Mouse (Mus musculus): ENCODE results near the gene Tbx3.

GRCm38 (mm10) chr5:119628746-119629327, 41.6 kb upstream of the Tbx3 start:
- TF ChIP-seq POLR2A (IDR thresholded peaks at IDR 0.05; ENCODE audit: low read depth, low read length) (no peak), CTCF (IDR thresholded peaks at IDR 0.05; ENCODE audit: borderline replicate concordance, insufficient read depth, low read length) (no peak)

Measured in embryonic fibroblast, embryonic 13.5 days (primary cell).